Mouse (Mus musculus): Measurements from ENCODE around the gene Nup214. TPM values are rescaled to one million over a fixed set of nuclear protein-coding genes. Genes with fewer than 3 reads are reported as not detected.
"Not testable (repeated sequence)": the region's sequence is repeated elsewhere in the genome, so short reads cannot be mapped to it uniquely, and the experiment has no call there.

The Nup214 gene
- polyA plus RNA-seq, 2 experiments = 13.5 to 33.6 TPM

- H3K4me3 ChIP-seq (ENCODE audit: insufficient read depth in 1 of 2, low read depth in 2 of 2, low read length in 2 of 2) = no peak overlapping the region
- no peaks in the 10 kb centered on the region for H3K4me1 ChIP-seq (replicated peaks; ENCODE audit: control insufficient read depth in 2 of 2, insufficient read depth in 2 of 2, low read length in 1 of 2)
- ATAC-seq (ENCODE audit: insufficient read depth) = no peak
- H3K4me2 ChIP-seq (ENCODE audit: low read depth) = no peak overlapping the region
- 89% methylated on average over 6 of the region's 6 CpGs for WGBS (ENCODE audit: insufficient replicate concordance)
- H3K27ac ChIP-seq = no peak overlapping the region
- peaks cover 37% of the 10 kb centered on the region for H3K36me3 ChIP-seq (replicated peaks; ENCODE audit: control insufficient read depth, insufficient read depth, low read depth)
- no peaks in the 10 kb centered on the region for H3K9me3 ChIP-seq (ENCODE audit: control insufficient read depth, low read length)
- DNase-seq (ENCODE audit: low read depth in 3 of 3, low spot score in 3 of 3) = no peak
- no peaks in the 10 kb centered on the region for H3K27me3 ChIP-seq (ENCODE audit: control insufficient read depth, insufficient read depth, low read length)
- TF ChIP-seq EP300 (IDR thresholded peaks at IDR 0.05; ENCODE audit: low read depth) = no peak
- TF ChIP-seq CTCF (IDR thresholded peaks at IDR 0.05; ENCODE audit: low read depth) = no peak
- H3K9ac ChIP-seq (replicated peaks) = no peak overlapping the region
These were observed 59.2 kb downstream of the Nup214 start for GRCm38 (mm10) chr2:32033436-32033835.

GRCm38 (mm10) chr2:32034206-32034605, 60.0 kb downstream of the Nup214 start:
- Histone ChIP-seq H3K4me1 (replicated peaks; ENCODE audit: control insufficient read depth in 2 of 2, insufficient read depth in 2 of 2, low read length in 1 of 2) (no peaks in the 10 kb centered on the region), H3K4me2 (ENCODE audit: low read depth) (no peak overlapping the region), H3K27me3 (ENCODE audit: control insufficient read depth, insufficient read depth, low read length) (no peaks in the 10 kb centered on the region), H3K4me3 (ENCODE audit: insufficient read depth in 1 of 2, low read depth in 2 of 2, low read length in 2 of 2) (no peak overlapping the region), H3K9ac (replicated peaks) (no peak overlapping the region), H3K27ac (no peak overlapping the region), H3K9me3 (ENCODE audit: control insufficient read depth, low read length) (no peaks in the 10 kb centered on the region), H3K36me3 (replicated peaks; ENCODE audit: control insufficient read depth, insufficient read depth, low read depth) (peaks cover 37% of the 10 kb centered on the region)
- ATAC-seq (ENCODE audit: insufficient read depth) (no peak), DNase-seq (ENCODE audit: low read depth in 3 of 3, low spot score in 3 of 3) (no peak)
- no peak for TF ChIP-seq EP300 (IDR thresholded peaks at IDR 0.05; ENCODE audit: low read depth)
- no peak for TF ChIP-seq CTCF (IDR thresholded peaks at IDR 0.05; ENCODE audit: low read depth)
- 84% methylated on average over 6 of the region's 6 CpGs for WGBS (ENCODE audit: insufficient replicate concordance)

GRCm38 (mm10) chr2:32037279-32037858, 63.1 kb downstream of the Nup214 start:
- DNase-seq (ENCODE audit: low read depth in 3 of 3, low spot score in 3 of 3) (no peak), ATAC-seq (ENCODE audit: insufficient read depth) (no peak)
- no peak overlapping the region for H3K27ac ChIP-seq
- 42% methylated on average over 6 of the region's 6 CpGs for WGBS (ENCODE audit: insufficient replicate concordance)
- no peak overlapping the region for H3K4me2 ChIP-seq (ENCODE audit: low read depth)
- no peak overlapping the region for H3K4me3 ChIP-seq (ENCODE audit: insufficient read depth in 1 of 2, low read depth in 2 of 2, low read length in 2 of 2)
- H3K4me1 ChIP-seq (replicated peaks; ENCODE audit: control insufficient read depth in 2 of 2, insufficient read depth in 2 of 2, low read length in 1 of 2) = no peaks in the 10 kb centered on the region
- peaks cover 29% of the 10 kb centered on the region for H3K36me3 ChIP-seq (replicated peaks; ENCODE audit: control insufficient read depth, insufficient read depth, low read depth)
- TF ChIP-seq EP300 (IDR thresholded peaks at IDR 0.05; ENCODE audit: low read depth) (no peak), CTCF (IDR thresholded peaks at IDR 0.05; ENCODE audit: low read depth) (no peak)
- H3K9me3 ChIP-seq (ENCODE audit: control insufficient read depth, low read length) = no peaks in the 10 kb centered on the region
- no peak overlapping the region for H3K9ac ChIP-seq (replicated peaks)
- H3K27me3 ChIP-seq (ENCODE audit: control insufficient read depth, insufficient read depth, low read length) = no peaks in the 10 kb centered on the region

DNA sequence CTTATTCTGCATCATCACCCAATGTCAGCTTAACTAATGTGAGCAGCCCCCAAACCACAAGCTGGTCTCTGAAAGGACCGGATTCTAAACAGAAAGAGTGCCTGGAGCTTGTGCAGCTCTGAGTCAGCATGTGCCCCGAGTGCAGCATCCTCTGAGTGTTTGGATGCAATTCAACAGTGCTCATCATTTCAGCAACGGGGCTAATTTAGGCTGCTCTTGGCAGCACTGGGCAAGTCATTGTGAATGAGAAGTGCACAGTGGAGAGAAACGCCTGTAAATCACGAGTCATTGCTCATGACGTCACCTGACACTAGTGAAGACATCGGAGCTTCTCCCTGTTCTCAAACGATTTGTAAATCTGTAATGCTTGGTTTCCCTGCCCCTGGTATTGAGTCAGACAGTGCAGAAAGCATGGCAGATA, 64.4 kb downstream of the Nup214 start:
- WGBS (ENCODE audit: insufficient replicate concordance) = 72% methylated on average over 8 of the region's 8 CpGs
- Histone ChIP-seq H3K4me1 (replicated peaks; ENCODE audit: control insufficient read depth in 2 of 2, insufficient read depth in 2 of 2, low read length in 1 of 2) (no peaks in the 10 kb centered on the region), H3K27me3 (ENCODE audit: control insufficient read depth, insufficient read depth, low read length) (no peaks in the 10 kb centered on the region), H3K27ac (no peak overlapping the region), H3K36me3 (replicated peaks; ENCODE audit: control insufficient read depth, insufficient read depth, low read depth) (peaks cover 24% of the 10 kb centered on the region), H3K4me2 (ENCODE audit: low read depth) (no peak overlapping the region), H3K9ac (replicated peaks) (no peak overlapping the region), H3K4me3 (ENCODE audit: insufficient read depth in 1 of 2, low read depth in 2 of 2, low read length in 2 of 2) (no peak overlapping the region), H3K9me3 (ENCODE audit: control insufficient read depth, low read length) (no peaks in the 10 kb centered on the region)
- no peak for DNase-seq (ENCODE audit: low read depth in 3 of 3, low spot score in 3 of 3)
- no peak for ATAC-seq (ENCODE audit: insufficient read depth)
- TF ChIP-seq EP300 (IDR thresholded peaks at IDR 0.05; ENCODE audit: low read depth) (no peak), CTCF (IDR thresholded peaks at IDR 0.05; ENCODE audit: low read depth) (no peak)

DNA sequence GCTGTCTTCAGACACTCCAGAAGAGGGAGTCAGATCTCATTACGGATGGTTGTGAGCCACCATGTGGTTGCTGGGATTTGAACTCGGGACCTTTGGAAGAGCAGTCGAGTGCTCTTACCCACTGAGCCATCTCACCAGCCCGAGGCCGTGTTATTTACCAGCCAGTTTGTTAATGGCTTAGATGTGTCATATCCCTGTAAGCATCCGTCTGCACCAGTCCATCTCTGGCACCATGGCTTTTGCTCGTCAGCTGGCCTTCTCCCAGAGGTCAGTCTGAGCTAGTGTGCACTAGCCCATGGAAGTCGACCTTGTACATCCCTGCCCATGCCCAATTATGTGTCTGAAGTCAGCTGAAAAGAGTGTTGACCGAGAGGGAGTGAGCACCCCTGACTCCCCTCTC, 66.4 kb downstream of the Nup214 start:
- not testable (repeated sequence) for H3K27me3 ChIP-seq (ENCODE audit: control insufficient read depth, insufficient read depth, low read length); H3K4me1 ChIP-seq (replicated peaks; ENCODE audit: control insufficient read depth in 2 of 2, insufficient read depth in 2 of 2, low read length in 1 of 2); H3K9ac ChIP-seq (replicated peaks); H3K4me3 ChIP-seq (ENCODE audit: insufficient read depth in 1 of 2, low read depth in 2 of 2, low read length in 2 of 2); H3K27ac ChIP-seq; H3K4me2 ChIP-seq (ENCODE audit: low read depth); H3K36me3 ChIP-seq (replicated peaks; ENCODE audit: control insufficient read depth, insufficient read depth, low read depth); H3K9me3 ChIP-seq (ENCODE audit: control insufficient read depth, low read length); DNase-seq (ENCODE audit: low read depth in 3 of 3, low spot score in 3 of 3); ATAC-seq (ENCODE audit: insufficient read depth)
- 82% methylated on average over 9 of the region's 9 CpGs for WGBS (ENCODE audit: insufficient replicate concordance)

All from liver, embryonic 14.5 days (tissue).